Mouse (Mus musculus) mouse embryonic stem cell (cell line): ENCODE measurements around the gene Bin2.

ENCODE experiments used
- in situ Hi-C, 2 experiments: fragments of 300-500 bp; cut with MboI; formaldehyde crosslinking; loops; 1 replicate in 1 of 2; 3 replicates in 1 of 2; pipeline ENCODE4 v1.14.3; 2019 to 2020; ENCODE audit warnings: low sequenced_read_pairs in 2 of 2, low pct_unique_long_range_greater_than_20kb in 1 of 2, mixed read lengths in 1 of 2; ENCODE audit not compliant: unreplicated experiment in 1 of 2

Bin2 gene

DNA sequence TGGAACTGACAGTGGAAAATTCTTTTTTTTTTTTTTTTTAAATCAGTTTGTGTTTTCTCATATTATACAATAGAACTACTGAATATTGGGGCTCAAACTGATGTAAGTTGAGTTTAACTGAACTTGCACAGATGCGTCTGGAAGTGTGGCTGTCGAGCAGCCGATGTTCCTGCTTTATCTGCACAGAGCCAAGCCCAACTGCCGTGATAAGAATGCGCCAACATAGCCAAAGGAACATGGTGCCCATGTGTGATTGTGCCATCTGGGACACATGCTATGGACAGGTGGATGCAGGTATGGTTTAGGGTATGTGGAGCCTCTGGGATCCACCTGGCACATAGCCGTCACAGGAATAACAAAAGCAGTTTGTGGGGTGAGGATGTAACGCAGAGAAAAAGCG lies 16.5 kb upstream of the Bin2 start:
- in situ Hi-C loops, result no loop called here

DNA sequence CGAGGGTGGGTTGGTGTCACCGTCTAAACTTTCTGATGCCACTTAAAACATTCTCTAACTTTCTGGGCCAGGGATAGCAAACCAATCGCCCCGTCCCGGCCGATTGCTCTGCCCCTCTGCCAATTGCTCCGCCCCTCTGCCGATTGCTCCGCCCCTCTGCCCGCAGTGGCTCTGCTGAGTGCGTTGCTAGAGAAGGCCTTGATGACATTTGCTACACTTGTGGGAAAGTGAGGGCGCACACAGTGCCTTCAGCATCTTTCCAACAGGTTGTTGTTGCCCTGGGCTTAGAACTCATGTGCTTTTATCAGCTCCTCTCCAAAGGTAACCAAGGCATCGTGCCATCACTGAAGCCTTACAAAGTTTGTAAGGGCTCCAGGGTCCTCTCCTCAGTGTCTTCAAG lies 15.9 kb upstream of the Bin2 start:
- in situ Hi-C loops, result no loop called here

DNA sequence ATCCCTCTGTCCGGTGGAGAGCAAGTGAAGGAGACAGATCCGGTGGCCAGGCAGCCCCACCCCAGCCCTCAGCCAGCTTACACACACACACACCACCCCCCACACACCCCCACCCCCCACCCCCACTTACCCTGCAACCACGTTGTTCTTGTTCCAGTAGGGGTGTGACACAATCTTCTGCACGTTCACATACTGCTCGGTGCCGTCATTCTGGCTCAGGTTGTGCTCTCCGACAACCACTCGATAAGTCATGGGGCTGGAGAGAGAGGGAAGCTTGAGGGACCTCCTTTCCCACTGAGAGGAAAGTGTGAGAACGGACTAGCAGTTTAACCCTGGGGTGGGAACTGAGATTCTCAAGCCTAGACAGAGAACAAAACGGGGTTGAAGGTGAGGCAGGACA lies 15.1 kb upstream of the Bin2 start:
- in situ Hi-C loops, result no loop called here

DNA sequence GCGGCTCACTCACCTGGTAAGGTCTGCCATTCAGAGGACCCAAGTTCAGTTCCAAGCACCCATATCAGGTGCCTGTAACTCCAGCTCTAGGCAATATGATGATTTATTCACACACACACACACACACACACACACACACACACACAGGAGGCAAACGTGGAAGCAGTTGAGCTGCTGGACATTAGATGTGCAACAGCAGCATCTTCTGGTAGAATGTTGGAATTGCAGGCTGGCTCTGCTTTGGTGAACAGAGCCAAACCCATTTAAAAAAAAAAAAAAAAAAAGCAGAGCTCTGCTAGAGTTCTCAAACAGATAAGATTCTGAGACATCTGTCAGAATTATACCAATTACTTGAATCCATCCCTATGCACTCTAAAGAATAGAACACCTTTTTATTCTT lies 13.7 kb upstream of the Bin2 start:
- in situ Hi-C loops, result no loop called here

DNA sequence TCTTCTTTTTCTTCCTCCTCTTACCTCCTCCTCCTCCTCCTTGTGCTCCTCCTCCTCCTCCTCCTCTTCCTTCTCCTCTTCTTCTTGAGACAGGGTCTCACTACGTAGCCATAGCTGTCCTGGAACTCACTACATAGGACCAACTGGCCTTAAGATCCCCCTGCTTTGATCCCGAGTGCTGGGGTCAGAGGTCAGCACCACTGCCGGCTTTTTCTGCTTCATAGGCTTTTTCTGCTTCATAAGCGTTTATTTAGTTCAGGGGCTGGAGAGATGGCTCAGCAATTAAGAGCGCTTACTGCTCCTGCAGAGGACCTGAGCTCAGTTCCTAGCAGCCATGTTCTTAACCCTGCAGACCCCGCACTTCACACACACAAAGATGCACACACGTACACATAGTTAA lies 12.4 kb upstream of the Bin2 start:
- in situ Hi-C loops, result no loop called here

DNA sequence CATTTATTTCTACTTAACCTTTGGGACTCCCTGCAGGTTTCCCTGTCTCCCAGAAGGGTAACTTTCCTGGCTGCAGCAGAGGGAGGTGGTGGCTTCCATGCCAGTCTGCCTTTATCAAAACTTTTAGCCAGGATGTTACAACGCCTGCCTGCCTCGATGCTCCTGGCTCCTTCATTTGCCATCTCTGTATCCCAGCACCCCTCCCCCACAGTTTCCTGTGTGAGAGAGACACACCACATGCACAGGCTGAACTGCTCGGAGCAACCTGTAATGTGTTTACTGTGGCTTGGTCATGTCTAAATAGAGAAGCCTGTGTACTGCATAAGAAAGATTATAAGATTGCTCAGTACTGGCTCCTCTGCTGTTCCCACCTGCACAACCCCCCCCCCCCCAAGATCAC lies 11.0 kb upstream of the Bin2 start:
- in situ Hi-C loops, result no loop called here

DNA sequence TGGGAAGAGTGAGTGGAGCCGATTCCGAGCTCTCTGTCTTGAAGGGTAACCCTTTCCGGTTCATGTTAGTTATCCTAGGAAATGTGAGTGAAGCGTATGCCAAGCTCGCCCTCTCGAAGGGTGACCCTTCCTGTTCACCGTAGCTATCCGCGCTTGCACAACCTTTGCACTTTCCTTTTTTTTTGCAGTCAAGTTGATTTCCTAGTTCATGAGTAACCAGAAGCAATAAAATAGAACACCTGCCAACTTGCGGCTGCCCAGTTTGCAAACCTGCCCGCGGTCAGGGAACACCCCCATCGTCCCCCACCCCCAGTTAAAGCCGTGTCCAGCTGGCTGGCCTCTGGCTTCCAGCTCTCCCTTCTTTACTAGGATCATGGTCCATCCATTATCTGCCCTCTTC lies 9.7 kb upstream of the Bin2 start:
- in situ Hi-C loops, result loop anchor here in 1 of 2 experiments (5.0 kb wide), 1 partner anchor 217 kb away; no protein-coding TSS in a partner anchor

DNA sequence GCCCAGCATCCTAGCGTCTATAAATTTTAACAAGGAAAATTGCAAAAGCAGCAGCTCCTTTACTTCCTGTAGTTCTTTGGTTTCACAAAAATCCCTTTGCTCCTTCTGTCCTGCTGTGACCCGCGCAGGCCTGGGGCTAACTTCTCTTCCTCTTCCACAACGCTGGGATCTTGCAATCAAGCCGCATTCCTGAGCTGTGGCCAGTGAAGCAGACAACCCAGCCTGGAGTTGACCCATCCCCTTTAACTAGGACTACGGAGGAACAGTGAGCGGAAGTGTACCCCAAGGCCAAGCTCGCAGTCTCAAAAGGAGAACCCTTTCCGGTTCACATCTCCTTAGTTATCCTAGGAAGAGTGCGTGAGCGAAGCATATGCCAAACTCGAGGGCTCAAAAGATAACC lies 9.2 kb upstream of the Bin2 start:
- in situ Hi-C loops, result loop anchor here in 1 of 2 experiments (5.0 kb wide), 1 partner anchor 216 kb away; no protein-coding TSS in a partner anchor

DNA sequence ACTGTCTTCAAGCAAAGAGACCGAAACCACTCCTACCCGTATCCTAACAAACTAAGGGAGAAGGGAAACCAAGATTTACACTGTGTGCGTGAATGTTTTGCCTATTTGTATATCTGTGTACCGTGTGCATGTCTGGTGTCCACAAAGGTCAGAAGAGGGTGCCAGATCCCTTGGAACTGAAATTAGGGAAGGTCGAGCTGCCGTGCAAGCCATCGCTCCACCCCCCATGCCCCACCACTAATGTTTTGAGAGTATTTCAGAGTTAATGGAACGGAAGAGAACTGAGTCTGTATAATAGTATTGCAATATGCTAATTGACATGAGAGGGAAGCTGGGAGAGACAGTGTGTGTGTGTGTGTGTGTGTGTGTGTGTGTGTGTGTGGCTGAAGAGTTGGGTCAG lies 8.3 kb upstream of the Bin2 start:
- in situ Hi-C loops, result loop anchor here in 1 of 2 experiments (5.0 kb wide), 1 partner anchor 215 kb away; no protein-coding TSS in a partner anchor

DNA sequence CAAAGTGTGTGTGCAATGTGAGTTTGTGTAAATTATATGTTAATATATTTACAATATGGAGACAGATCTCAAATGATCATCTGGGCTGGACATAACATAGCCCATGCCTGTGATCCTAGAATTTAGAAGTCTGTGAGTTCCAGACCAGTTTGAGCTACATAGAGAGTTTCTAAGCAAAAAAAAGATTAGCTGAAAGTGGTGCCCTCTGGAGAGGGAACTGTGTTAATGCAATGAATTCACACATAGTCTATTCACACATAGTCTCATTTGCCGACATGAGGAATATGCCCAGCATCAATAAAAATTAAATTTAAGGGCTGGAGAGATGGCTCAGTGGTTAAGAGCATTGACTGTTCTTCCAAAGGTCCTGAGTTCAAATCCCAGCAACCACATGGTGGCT lies 7.2 kb upstream of the Bin2 start:
- in situ Hi-C loops, result loop anchor here in 1 of 2 experiments (5.0 kb wide), 1 partner anchor 214 kb away; no protein-coding TSS in a partner anchor

DNA sequence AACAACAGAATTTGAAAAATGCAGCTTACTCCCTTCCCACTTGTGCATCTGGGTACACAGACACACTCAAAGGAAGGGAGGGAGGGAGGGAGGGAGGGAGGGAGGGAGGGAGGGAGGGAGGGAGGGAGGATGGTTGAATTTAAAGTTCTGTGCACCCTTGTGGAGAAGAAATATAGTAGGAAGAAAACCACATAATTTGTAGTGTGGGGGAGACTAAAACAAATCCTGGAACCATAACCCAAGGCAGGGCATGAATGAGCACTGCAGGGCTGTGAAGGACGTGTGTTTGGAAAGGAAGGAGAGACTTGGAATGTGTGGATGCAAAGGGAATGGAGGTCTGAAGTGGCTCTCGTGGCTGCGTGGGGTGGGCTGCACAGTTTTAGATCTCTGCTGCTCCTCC lies 6.1 kb upstream of the Bin2 start:
- in situ Hi-C loops, result loop anchor here in 1 of 2 experiments (5.0 kb wide), 1 partner anchor 213 kb away; no protein-coding TSS in a partner anchor

DNA sequence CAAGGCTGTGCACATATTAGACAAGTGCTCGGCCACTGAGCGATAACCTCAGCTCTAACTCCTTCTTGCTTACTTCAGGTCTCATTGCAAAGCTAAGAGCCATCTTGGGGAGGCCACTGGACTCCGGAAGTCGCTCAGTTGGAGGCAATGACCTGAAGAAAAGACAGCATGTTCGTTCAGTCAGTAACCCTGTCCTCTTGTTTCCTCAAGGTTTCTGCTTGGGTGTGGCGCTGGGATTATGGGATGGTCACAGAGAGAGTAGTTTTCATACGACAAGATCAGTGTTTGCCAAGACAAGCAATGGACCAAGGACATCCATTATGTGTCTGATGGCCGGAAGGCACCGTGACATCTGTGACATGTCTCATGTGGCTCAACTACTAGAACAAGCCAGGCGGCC lies 5.2 kb upstream of the Bin2 start:
- in situ Hi-C loops, result no loop called here

DNA sequence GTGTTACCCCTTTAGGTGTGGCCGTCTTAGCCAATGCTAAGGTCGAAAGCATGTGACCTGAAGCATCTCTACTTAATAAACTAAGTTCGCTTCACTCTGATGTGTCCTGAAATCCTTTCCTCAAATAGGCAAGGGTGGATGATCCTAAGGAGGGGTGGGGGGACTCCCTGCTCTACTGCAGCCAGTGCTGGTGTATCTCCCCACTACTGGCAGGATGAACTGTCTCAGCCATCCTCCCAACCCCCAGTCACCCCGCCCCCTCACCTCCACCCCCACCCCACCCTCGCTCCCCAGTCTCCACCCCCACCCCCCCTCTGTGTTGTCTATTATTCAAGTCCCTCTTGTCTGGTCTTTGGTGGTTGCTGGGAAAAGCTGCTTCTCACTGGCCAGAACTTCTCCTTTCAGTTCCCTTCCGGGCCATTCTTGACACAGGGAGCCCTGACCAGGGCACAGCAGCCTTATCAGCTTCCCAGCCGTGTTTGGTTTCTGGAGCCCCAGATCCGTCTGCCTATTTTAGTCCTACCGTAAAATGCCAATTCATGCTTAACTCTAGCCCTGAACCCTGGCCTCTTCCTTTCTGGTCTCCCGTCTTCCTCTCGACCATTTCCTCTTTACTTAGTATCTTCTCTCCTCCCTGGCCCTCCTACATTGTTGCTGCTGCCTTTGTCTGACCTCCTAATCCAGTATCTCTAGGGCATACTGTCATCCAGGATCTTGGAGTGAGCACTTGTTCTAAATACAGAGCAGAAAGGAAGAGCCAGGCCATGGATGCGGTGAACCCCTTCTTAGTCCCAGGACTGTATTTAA lies 4.4 kb upstream of the Bin2 start:
- in situ Hi-C loops, result no loop called here

DNA sequence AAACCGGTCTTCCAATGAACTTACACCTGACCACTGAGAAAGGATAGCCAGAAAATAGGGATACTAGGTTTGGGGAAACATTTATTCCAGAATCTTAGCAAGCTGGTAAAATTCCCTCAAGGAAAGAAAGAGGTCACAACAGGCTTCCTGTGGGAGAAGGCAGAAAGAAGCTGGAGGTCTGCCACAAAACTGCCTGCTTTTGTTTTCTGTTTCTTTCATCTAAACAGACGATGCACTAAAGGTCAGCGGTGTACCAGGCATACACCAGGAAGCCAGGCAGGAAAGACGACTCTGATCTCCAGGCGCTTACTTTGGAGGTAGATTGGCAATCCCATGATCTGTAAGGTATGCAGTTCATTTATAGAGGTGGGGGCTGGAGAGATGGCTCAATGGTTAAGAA lies 1.5 kb upstream of the Bin2 start:
- in situ Hi-C loops, result no loop called here

DNA sequence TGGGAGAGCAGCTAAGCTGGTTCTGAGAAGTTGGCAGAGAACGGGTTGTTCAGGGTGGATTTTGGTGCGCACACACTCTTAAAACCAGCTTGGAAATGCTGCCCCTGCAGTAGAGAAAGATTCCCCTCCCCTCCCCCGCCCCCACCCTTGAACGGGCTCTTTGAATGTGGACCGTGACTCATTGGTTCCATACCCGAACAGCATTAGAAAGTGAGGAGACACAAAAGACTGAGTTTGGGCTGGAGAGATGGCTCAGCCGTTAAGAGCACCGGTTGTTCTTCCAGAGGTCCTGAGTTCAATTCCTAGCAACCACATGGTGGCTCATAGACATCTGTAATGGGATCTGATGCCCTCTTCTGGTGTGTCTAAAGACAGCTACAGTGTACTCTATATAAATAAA lies 651 bp upstream of the Bin2 start:
- in situ Hi-C loops, result no loop called here

DNA sequence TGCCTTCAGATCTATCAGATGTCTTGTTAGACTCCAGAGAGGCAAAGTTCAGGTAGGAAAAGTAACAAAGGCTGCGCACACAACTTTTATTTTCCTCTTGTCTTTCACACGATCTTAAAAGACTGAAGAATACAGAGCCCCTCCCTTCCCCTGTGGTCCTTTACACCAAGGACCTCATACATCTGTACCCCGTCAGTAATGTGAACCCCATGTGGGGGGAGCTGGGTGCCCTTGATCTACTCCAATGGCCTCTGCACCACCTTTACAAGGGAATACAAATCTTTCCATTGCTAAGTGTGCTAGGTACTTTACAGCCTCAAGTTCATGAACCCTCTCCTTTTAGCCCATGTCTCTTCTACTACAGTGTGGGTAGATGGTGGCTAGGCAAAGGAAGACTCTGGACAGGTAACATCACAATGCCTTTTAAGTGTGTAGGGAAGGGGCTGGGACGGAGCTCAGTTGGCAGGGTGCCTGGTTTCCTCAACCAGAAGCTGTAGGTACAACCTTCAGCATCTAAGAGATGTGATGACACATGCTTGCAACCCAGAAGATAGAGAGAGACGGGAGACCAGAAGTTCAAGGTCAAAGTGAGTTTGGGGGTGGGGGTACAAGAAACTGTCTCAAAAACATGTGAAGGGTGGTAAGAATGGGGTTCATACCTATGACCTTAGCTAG lies 1.3 kb downstream of the Bin2 start:
- in situ Hi-C loops, result no loop called here

DNA sequence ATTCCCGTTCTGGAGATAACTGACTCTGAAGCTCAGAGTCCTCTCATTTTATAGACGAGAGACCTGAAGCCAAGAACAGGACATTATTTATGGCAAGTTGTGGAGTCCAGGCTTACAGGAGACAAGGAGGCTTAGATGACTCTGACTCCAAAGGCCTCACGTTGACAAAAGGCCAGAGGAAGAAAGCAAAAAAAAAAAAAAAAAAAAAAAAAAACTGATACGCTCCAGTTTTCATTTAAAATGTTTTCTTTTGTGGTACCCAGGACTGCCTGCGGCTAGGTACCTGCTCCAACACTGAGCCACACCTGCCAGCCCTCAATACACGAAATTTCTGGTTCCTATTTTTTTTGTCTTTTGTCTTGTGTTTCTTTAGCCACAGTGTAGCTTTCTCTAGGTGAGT lies 1.9 kb downstream of the Bin2 start:
- in situ Hi-C loops, result no loop called here

DNA sequence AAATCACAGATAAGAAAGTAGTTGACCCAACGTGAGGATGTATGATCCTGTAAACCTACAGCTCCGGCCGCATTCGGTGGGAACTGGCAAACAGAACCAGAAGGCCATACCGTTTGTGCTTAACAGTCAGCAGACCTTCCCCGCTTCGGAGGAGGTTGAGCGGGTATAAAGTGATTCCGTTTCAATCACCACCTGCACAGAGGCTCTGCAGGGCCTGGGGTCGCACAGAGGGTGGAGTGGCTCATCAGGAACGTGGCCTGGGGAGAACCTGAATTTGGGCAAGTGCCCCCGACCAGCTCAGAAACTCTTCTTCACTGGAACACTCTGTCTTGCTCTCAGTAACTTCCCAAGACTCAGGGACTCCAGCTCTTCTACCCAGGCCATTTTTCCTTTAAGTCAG lies 2.5 kb downstream of the Bin2 start:
- in situ Hi-C loops, result no loop called here

DNA sequence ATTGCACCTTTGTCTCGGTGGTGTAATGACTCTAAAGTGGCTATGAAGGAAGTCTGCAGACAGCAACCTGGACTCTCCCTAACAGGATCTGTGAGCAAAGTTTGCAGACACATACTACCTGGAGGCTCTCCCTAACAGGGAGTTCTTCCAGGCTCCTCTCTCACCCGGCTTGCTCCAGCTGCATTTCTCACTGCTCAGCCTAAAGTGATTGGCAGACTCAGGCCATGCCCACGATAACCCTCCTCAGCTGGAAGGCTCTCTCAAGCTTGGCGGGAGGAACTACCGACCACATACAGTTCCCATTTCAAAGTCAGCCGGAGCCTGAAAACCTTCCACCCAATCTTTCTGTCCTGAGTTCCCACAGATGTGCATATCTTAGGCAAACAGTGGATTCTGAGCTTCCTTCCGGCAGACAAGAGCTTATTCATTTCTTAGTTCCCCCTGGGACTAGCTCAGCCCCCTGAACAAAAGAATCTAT lies 3.1 kb downstream of the Bin2 start:
- in situ Hi-C loops, result no loop called here
